Mouse (Mus musculus) heart, postnatal 36 days (tissue): ENCODE data around the gene Itga9. TPM values are rescaled to one million over a fixed set of nuclear protein-coding genes. Genes with fewer than 3 reads are reported as not detected.

Source experiments
- DNase-seq, 2 experiments: peaks; one replicate each; pipeline ENCODE4 v3.0.0; 2021 to 2022
- intact Hi-C: fragments of 180-260 bp; cut with DNase I; formaldehyde crosslinking; loops from one replicate; pipeline ENCODE4 v1.15.1; 2025
- total RNA-seq, 2 experiments: library from RNA; stranded (reverse); gene quantifications; 2 replicates each; pipeline ENCODE4 v1.2.3; 2021

Gene Itga9
- total RNA-seq, 2 experiments from 2014 or later = 49.5 to 60.2 TPM

DNA sequence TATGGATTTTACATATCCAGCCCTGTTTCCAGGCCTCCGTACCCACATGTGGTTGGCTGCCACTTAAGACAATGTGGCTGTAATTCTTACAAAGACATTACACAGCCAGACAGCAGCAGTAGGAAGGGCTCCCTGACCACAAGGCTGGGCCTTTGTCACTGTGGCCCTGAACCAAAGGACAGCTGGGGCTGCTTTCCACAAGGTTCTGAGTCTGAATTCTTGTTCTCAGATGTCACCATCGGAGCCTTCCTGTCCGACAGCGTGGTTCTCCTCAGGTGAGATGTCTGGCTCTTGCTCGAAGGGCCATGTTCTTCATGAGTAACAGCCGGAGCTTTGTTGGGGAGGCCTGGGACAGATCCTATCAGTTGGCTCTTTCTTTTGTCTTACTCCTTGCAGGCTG, 75.0 kb downstream of the Itga9 start:
- no peak for DNase-seq
- intact Hi-C loops = no loop called here

- no peak for DNase-seq
- intact Hi-C loops = no loop called here
These were observed 75.7 kb downstream of the Itga9 start for GRCm38 (mm10) chr9:118682154-118682553.

DNA sequence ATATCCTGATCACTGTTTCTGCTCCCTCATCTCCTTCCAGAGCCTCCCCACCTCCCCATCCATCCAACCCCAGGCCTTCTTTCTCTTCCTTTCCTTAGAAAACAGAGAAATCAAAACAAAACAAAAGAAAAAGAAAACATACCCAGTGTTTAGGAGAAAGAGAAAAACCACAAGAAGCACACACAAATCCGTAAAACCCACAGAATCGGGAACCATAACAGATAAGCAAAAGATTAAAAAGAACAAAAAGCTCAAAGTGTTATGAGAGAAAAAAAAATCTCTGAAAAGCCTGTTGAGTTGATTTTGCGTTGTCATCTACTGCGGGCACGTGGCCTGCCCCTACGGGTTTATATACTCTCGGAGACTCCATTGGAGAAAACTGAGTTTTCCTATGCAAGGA, 77.0 kb downstream of the Itga9 start:
- DNase-seq = no peak
- intact Hi-C loops = no loop called here

GRCm38 (mm10) chr9:118684343-118684742, 77.9 kb downstream of the Itga9 start:
- DNase-seq = no peak
- intact Hi-C loops = loop anchor here (2.0 kb wide), 1 partner anchor 78 kb away; the partner anchor contains the start of gene Itga9

DNA sequence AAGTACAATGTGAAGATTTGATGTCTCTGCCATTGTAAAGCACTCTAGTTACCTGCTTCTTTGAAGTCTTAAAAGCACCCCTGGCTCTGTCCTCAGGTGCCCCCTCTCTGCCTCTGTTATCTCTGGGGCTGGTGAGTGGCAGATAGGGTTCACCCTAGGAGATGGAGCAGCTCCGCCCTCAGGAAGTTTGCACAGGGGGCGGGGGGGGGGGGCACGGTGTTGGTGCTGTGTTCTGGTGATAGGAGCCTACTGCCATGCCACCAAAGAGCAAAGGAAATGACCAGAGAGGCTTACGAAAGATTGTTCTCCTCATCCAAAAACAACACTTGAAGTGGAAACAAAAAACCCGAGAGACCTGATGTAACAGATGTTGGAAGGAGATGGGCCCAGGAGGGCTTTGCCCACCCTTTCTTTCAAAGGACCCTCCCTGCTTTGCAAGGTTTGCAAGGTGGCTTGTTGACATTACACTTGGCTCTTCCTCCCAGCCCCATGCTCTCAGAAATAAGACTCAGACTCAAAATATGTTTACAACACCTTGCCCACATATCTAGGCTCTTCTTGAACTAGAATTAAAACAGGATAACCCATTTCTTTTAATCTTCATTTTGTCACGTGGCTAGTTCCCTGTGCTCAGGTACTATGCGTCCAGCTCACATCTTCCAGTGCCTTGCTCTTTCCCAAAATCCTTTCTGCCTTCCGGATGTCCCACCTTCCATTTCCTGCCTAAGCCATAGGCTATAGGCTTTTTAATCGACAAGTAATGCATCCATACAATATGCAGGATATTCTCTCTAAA, 79.9 kb downstream of the Itga9 start:
- intact Hi-C loops = no loop called here
- no peak for DNase-seq

- intact Hi-C loops = no loop called here
These were observed 81.8 kb downstream of the Itga9 start for GRCm38 (mm10) chr9:118688248-118688647.

GRCm38 (mm10) chr9:118688921-118689451, 82.5 kb downstream of the Itga9 start:
- DNase-seq = no peak
- intact Hi-C loops = no loop called here

More at GRCm38 (mm10) chr9:118688248-118688647, 81.8 kb downstream of the Itga9 start:
- DNase-seq = no peak

DNA sequence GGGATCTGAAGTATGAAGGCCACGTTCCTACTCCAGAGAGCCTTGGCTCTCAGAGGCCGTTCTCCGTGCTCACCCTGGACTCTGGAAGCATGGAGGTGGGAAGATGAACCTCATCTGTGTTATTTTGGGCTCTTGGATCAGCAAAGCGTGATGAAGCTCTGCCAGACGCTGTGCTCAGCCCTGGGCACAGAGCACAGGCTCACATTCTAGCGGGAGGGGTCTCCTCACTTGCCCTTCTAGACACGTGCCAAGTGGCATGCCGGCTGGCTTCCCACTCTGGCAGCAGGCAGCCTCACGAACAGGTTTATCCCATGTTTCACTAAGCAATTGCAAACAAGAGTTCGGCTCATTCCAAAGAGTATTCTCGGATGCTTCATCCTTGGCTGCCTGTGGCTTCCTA, 86.8 kb downstream of the Itga9 start:
- intact Hi-C loops = loop anchor here (2.0 to 5.0 kb wide), 2 partner anchors 46 to 179 kb away; no protein-coding TSS in a partner anchor
- DNase-seq = peak; percentile 50 to 64

- intact Hi-C loops = loop anchor here (5.0 kb wide), 1 partner anchor 178 kb away; no protein-coding TSS in a partner anchor
- DNase-seq = peak; percentile 35 to 43
These were observed 87.9 kb downstream of the Itga9 start for GRCm38 (mm10) chr9:118694420-118694825.

- intact Hi-C loops = no loop called here
- DNase-seq = no peak
These were observed 91.7 kb downstream of the Itga9 start for GRCm38 (mm10) chr9:118698191-118698590.

- intact Hi-C loops = no loop called here
These were observed 93.2 kb downstream of the Itga9 start for GRCm38 (mm10) chr9:118699716-118700115.

DNA sequence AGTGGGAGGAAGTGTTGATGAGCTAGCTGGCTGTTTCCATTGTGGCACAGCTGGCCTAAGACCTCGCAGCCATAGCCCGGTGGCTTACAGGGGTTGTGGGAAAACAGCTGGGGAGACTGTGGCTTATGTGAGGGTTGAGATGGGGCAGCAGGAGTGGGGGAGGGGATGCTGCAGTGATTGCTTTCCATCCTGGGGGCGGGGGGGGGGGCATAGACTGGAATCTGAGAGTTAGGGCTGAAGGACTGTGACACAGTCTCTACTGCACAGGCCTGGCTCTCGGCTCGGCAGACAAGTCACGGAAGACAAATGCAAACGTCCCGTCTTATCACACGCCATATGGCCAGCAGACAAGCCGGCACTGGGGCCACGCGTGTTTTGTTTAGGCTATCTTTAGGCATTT, 94.4 kb downstream of the Itga9 start:
- DNase-seq = no peak
- intact Hi-C loops = no loop called here

More at GRCm38 (mm10) chr9:118699716-118700115, 93.2 kb downstream of the Itga9 start:
- no peak for DNase-seq

DNA sequence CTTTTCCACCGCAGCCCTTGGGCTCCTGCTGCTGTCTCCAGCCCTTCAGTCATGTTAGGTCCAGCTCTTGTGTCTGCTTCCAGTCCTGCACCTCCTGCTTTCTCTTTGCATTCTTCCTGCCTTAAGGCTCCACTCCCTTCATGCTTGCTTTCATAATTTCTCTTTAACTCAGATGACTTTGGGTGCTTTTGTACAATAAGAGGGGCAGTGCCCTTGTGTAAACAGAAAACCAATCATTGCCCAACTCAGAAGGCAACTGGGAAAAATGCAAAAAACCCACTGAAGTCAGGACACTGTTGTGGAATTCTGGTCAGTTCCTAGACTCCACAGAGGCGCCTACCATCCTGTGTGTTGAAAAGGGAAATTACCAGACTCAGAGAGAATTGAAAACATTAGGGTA, 95.3 kb downstream of the Itga9 start:
- intact Hi-C loops = no loop called here

DNA sequence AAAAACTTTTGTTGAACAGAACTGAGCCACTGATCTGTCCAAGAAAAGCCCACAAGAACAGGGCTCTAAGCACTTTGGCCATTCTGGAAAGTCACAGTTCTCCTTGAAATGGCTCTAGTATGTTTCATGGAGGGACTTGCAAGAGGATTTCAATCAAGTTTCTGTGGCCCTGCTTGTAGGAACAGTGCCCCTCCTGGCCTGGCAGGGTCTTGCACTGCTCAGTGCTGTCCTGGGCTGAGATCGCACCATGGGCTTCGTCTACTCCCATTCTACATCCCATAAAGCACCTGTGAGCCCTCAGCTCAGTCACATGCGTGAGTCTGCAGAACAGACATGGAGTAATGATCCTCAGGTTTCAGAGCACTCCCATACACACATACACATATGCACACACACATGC, 96.7 kb downstream of the Itga9 start:
- intact Hi-C loops = no loop called here
- no peak for DNase-seq

More for the DNA sequence above, 95.3 kb downstream of the Itga9 start:
- DNase-seq = no peak

- intact Hi-C loops = no loop called here
- DNase-seq = no peak
These were observed 99.0 kb downstream of the Itga9 start for GRCm38 (mm10) chr9:118705381-118706074.

- intact Hi-C loops = no loop called here
- DNase-seq = peak in 1 of 2 experiments; percentile 23
These were observed 99.9 kb downstream of the Itga9 start for GRCm38 (mm10) chr9:118706176-118706975.

DNA sequence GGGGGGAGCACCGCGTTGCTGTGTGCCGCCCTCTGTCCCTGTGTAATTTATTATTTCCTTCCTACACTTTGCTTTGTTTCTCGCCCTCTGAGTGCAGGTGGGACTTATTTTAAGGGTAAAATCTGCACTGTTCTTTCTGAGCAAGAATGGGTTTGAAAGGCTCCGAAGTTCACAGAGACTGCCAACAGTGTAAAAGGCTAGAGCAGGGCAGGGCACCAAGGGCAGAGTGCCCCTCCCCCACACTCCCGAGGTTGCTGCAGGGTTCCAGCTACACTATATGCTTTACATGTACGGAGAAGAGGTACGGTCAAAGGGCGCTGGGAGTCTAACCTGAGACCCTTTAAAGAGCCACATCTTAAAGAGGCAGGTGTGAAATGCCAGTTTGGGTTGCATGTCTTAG, 104.1 kb downstream of the Itga9 start:
- intact Hi-C loops = no loop called here
- DNase-seq = no peak

GRCm38 (mm10) chr9:118711749-118712148, 105.3 kb downstream of the Itga9 start:
- no peak for DNase-seq
- intact Hi-C loops = no loop called here

DNA sequence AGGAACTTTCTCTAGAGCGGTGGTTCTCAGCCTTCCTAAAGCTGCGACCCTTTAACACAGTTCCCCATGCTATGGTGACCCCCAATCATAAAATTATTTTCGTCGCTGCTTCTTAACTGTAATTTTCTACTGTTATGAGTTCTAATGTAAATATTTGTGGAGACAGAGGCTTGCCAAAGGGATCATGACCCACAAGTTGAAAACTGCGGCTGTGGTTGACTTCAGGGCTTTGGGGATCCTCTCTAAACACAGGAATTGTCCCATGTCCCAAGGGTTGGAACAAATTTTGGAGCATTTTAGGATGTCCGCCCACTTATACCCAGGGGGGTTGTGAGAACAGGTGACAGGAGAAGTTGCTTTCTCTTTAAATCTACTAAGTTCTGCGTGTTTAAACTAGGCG, 107.0 kb downstream of the Itga9 start:
- intact Hi-C loops = no loop called here
- no peak for DNase-seq

DNA sequence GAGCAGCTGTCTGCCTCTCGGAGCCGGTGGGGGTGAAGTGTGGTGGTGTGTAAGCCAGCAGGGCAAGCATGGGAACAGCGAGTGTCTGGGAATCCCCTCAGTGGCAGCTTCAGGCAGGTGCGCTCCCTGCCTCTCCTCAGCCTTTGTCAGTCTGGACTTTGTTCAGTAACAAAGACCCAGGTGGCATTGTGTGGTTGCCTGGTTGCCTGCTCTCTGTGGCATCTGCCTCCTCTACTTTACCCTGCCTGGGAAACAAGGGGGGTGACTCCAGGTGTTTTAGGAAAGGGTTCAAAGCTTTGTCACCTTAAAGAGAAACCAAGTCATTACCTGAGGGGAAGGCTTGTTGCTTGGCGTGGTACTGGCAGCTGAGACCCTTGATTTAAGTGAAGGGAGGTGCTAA, 108.0 kb downstream of the Itga9 start:
- intact Hi-C loops = no loop called here
- DNase-seq = no peak
